Mouse (Mus musculus) gastrocnemius, postnatal 14 days (tissue): ENCODE results near the gene Gm49321. TPM values are rescaled to one million over a fixed set of nuclear protein-coding genes. Genes with fewer than 3 reads are reported as not detected.
A peak's percentile ranks its signal among the peaks of the same experiment; 100 is the strongest.

Source experiments
- DNase-seq: peaks from one replicate; pipeline ENCODE4 v3.0.0; 2021; ENCODE audit warnings: mixed read lengths
- intact Hi-C: fragments of 180-260 bp; cut with DNase I; formaldehyde crosslinking; loops from one replicate; pipeline ENCODE4 v1.15.1; 2025; ENCODE audit warnings: low total_unique reads
- long read RNA-seq, 2 experiments: library from polyadenylated mRNA; stranded (forward); transcript quantifications; one replicate each; pipeline ENCODE4 v2.0.0; 2021
- total RNA-seq, 2 experiments: library from RNA; stranded (reverse); gene quantifications; 2 replicates each; pipeline ENCODE4 v1.2.3; 2021

Gm49321 gene
- 1 to 10 TPM; 1.3 to 2.5 TPM for total RNA-seq
- long read RNA-seq, experiment 1 = 0 reads
- long read RNA-seq, experiment 2 = 0 reads

DNA sequence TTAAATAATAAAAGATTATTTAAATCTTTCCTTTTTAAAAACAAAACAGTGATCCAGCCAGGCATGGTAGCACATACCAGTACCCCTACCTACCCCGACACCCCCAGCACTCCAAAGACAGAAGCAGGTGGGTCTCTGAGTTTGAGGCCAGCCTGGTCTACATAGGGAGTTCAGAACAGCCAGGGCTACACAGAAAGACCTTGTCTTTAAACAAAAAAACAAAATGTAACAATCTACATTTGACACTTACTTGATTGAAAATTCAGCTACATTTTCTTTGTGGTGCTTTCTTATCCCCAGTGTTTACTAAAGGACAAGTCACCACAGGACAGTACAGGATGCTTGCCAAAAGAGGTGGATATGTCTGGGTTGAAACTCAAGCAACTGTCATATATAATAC lies at the start of gene Gm49321:
TSS of gene Gm49321 (plus strand) at position 301 of the 400 bp plus-strand sequence.
- no peak for DNase-seq
- intact Hi-C loops = no loop called here

DNA sequence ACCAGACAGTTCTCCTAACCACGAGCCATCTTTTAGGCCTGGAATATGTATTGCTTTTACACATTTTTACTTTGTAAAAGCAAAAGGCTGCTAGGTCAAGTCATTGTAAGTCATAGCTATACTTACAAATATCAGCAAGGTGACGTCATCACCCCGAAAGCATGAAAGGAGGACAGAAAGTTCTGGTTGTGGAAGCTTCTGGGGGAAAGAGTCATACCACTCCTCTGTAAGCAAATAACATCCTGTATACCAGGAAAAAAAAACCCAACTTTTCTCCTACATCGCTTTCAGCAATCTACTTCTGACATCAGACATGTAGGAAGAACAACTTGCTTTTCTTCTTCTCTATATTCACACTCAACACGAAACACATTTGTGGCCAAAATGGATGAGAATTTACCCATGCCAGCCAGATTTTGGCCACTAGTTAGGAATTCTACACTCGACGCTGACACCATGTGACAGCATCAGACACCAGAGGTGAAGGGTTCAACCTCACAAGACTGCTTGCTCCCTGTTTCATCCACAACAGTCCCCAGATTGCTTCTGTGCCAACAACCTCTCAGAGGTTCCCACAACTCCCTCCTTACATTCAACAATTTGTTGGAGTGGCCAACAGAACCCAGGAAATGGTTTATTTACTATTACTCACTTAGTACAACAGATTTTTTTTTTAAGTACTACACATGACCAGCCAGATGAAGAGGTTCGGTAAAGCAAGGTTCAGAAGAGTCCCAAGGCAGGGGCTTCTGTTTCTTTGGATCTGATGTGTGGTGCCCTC lies 49.3 kb upstream of the Gm49321 start:
- no peak for DNase-seq
- intact Hi-C loops = no loop called here

DNA sequence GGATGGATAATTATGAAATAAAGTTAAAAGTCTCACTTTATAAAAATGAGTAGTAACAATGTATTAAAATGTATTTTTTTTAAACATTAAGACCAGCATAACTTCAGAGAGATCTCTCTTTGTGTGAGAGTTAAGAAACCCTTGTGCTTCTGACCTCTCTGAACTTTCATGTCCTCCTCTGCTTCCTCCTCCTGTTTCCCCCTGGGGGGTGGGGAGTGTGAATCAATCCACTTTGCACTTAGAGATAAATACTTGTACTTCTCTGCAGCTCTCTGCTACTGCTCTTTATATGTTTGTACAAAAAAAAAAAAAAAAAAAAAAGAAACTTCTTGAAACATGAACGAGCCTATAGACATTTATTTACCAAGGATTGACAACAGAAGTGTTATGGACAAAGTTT lies 47.9 kb upstream of the Gm49321 start:
- DNase-seq = no peak
- intact Hi-C loops = no loop called here

DNA sequence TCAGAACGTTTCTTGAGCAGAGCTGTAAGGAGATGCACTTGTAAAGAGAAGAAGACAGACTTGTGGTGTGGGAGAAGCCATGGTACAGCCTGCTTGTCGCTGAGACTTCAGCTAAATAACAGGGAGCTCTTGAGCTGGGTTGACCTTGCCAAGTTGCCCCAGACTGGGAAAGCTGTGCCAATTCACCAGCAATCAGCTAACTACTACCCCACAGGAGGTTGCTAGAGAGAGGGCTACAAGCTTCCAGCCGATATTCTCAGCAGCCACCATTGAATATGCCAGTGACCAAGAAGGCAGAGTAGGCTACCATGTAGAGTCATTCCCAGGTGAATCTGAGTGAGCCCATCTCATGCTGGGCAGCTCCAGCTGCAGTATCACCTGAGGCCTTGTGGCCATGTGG lies 47.4 kb upstream of the Gm49321 start:
- intact Hi-C loops = loop anchor here (10.0 kb wide), 1 partner anchor 175 kb away; no protein-coding TSS in a partner anchor
- no peak for DNase-seq

DNA sequence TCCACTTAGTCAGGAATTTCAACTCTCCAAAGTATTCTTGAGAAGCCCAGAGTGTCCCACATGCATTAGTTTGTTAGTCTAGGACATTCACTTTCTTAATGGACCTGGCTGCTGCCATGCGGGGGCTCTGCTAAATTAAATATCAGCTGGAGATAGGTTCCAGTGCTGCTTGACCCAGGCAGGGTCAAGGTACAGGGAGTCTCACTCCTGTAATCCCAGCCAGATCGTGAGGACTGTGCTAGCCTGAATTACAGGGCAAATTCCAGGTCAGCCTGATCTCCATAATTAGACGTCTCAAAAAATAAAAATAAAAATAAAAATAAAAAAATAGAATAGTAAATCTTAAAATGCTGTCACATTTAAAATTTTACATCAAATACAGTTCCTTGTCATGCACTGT lies 44.8 kb upstream of the Gm49321 start:
- no peak for DNase-seq
- intact Hi-C loops = loop anchor here (10.0 kb wide), 1 partner anchor 178 kb away; no protein-coding TSS in a partner anchor

DNA sequence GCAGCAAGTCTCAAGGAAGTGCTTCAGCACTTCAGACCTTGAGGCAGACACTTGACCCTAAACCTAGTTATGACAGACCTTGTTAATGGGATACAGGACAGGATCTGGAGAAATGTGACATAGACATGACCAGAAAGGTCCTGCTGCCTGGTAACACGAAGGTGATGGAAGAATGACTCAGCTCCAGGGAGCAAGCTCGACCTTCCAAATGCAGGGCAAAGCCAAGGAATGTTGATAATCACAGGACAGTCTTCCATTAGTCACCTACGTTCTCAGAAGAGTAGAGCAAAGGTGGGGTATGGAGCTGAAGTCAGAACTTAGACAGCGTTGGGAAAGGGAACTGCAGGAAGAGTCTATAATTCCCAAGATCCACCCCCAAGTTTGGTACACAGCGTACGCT lies 42.6 kb upstream of the Gm49321 start:
- no peak for DNase-seq
- intact Hi-C loops = loop anchor here (10.0 kb wide), 1 partner anchor 180 kb away; no protein-coding TSS in a partner anchor

DNA sequence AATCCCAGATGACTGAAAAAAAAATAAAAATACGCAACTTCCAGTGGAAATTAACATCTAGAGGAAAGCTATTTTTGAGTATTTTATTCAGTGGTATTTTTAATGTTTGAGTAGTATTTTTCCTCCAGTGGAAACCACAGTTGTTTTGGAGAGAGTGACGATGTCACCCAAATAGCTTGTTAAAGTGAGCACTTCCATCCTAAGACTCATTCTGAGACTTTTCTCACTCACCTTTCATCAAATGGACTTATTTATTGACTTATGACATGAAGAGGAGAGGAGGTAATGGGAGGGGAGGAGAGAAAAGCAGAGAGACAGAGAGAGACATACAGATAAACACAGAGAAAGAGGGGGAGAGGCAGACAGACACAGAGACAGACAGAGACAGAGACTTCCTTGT lies 41.8 kb upstream of the Gm49321 start:
- no peak for DNase-seq
- intact Hi-C loops = loop anchor here (10.0 kb wide), 1 partner anchor 181 kb away; no protein-coding TSS in a partner anchor

DNA sequence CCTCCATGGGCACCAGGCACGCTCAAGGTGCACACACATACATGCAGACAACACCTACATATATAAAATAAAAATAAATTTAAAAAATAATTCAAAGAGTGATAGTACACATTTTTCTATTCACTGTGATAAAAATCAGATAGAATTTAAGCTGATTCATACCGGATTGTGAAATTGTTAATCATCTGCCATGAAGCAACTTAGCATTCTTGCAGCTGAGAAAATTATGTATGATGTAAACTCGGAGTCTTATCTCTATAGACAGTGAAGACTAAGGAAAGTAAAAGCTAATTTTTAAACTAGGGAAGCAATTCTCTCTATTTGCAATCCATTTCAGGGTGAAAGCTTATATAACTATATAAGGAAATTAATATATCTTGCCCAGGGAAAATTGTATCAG lies 41.0 kb upstream of the Gm49321 start:
- intact Hi-C loops = loop anchor here (10.0 kb wide), 1 partner anchor 182 kb away; no protein-coding TSS in a partner anchor
- DNase-seq = no peak

DNA sequence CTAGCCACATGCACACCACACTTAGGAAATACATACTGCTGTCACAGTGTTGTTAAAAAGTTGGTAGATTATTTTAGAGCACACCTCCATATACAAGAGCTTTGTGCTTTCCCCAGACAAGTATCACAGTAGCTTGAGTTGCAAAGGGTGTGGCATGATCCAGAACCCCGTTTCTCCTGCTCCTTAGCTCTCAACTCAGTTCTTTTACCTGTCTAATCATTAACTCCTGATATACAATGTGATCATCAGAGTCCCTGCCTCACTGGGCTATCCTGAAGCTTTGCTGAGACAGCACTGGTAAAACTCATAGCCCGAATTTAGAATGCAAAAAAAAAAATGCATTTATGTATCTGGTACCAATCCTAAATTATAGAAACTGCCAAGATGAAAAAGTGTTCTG lies 39.2 kb upstream of the Gm49321 start:
- no peak for DNase-seq
- intact Hi-C loops = loop anchor here (10.0 kb wide), 1 partner anchor 183 kb away; no protein-coding TSS in a partner anchor

DNA sequence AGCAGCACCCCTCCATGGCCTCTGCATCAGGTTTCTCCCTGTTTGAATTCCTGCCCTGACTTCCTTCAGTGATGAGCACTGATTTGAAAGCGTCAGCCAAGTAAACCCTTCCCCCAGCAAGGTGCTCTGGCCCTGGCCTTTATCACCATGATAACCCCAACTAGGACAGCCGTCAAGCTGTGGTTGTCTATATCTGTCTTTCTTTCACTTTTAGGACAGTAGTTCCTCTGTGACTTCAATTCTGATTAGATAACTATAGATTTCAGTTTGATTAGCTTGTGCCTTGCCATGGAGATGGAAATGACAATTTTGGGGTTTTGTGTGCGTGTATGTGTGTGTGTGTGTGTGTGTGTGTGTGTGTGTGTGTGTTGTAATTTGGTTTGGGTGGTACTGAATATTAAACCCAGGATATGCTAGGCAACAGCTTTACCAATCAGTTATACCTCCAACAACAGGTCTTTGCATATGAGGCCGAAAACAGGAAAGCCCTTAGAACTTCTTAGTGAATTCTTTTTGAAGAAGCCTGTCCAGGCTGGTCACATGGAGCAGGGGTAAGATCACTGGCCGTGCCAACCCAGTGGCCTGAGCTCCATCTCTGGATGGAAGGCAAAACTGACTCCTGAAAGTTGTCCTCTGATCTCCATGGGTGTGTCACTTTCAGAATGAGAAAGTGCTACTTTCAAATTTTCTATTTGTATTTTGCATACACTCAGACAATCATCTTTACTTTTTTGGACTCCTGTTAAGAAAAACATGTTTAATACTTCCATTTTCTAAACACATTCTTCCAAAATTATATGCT lies 33.1 kb upstream of the Gm49321 start:
- DNase-seq = no peak
- intact Hi-C loops = no loop called here

DNA sequence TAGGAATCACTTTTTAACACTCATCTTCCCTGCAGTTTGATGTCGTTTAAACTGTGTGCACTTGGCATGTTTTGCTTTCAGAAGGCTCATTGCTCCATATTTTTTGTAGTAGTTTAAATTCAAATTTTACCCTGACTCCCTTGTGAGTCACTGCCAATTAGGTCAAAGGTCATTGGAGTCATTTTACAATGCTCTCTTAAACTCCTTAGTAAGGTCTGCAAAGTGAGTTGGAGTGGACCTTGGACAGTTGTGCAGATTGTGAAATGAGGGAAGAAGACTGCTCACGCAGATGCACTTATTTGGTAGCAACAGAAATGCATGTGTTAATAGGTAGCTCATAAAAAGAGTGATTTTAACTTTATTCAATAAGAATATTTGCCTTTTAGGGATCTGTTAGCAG lies 32.4 kb upstream of the Gm49321 start:
- intact Hi-C loops = no loop called here
- DNase-seq = no peak

DNA sequence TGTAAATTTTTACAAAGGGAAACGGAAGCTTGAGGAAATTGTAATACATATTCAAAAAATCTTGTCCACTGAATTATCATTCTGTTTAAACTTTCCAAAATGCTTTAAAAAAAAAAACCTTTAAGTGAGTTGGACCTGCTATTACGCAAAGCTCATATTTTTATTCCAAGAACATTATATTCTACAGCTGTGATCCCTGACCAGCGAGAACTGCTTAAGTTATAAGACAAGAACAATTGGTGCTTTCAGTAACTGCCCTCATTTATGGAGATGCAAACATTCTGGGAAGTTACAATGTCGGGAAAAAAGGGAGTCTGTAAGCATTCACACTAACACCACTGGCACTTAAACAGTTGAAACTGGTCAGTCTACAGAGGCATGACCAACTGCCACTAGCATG lies 31.9 kb upstream of the Gm49321 start:
- no peak for DNase-seq
- intact Hi-C loops = no loop called here

DNA sequence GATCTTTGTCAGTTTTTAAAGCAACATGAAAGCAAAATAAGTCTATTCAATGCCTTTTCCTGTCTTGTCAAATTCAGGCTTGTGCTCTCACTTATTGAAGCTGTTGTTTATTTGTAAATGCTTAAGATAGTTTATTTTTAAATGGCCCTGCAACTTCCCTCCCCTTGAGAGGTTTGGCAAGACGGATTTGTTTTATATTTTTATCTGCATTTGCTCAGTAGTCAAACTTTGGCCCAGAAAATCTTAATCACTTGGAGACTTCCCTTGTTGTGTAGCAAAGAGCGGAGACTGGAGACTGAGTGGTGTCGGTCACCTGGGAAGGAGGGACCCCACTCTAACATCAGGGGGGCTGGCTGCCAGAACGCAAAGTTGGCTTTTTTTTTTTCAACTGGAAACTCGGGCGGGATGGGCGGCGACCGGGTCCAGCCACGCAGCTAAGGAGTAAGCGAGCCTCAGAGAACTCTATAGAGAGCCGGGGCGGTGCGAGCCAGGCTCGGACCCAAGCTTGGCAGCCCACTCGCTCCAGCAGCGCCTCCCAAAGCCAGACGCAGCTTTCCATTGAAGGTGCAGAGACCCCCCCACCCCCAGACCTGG lies 30.3 kb upstream of the Gm49321 start:
- intact Hi-C loops = no loop called here
- no peak for DNase-seq

DNA sequence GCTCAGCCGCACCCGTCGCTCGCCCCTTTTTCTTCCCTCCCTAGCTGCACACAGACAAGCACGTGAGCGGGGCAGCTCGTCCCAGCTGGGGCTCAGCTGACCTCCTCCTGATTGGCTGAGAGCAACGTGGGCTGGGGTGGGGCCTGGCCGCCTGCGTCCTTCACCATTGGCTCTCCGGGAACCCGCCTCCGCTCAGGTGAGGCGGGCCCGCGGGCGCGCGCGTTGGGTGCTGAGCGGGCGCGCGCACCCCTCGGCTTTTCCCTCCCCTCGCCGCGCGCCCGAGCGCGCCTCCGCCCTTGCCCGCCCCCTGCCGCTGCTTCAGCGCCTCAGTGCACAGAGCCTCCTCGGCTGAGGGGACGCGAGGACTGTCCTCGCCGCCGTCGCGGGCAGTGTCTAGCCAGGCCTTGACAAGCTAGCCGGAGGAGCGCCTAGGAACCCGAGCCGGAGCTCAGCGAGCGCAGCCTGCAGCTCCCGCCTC lies 29.7 kb upstream of the Gm49321 start:
- intact Hi-C loops = no loop called here

DNA sequence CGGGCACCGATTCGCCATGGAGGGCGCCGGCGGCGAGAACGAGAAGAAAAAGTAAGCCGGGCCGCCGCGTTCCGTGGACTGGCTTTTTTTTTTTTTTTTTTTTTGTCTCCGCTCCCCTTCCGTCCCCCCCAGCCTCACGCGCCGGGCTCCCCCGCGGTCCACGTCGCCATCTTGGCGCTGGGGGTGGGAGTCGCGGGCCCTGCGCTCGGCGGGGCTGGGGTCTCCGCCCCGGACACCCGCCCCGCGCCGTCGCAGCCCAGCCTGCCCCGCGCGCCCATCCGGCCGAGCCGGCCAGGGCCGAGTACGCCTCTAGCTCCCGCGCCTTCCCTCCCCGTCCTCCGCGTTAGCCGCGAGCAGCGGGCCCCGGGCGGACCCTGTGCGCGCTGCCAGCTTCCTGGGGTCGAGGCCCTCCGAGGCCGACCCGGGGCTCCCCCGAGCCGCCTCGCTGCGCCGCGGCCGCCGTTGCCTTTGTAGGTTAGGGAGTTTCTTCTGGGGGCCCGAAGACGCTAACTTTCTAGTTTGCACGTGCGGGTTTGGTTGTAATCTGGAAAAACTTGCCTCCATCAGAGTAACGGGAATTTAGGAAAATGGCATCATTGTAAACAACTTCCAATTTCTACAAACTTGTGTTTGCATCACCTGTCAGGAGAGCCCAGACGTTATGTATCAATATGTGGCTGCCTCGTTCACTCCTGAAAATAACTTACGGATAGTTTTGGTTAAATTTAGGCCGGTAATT lies 29.0 kb upstream of the Gm49321 start:
- intact Hi-C loops = no loop called here
- peak; percentile 69 for DNase-seq

More for the DNA sequence above, 29.7 kb upstream of the Gm49321 start:
- peak; percentile 98 for DNase-seq

DNA sequence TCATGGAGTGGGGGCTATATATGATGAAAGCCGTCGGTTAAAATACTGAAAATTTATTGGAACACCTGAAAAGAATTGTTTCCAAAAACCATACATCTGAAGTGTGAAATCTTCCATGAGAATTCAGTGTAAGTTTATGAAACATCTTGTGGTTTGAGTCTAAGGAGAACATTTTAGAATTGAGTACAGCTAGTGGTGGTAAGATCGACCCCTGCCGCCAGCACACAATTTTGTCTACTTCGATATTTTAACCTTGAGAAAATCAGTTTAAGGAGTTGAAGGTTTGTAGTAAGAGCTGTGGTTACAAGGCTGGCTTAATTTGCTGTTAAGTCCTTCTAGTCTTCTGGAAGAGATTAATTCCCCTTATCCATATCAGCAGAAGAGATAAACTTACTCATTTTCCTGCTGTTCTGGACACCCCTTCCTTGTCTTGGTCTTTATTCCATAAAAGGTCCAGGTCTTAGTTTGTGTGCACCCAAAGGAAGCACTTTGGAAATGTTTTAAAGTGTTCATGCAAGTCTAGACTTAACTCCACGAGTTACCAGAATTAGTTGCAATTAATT lies 28.4 kb upstream of the Gm49321 start:
- DNase-seq = no peak
- intact Hi-C loops = no loop called here

DNA sequence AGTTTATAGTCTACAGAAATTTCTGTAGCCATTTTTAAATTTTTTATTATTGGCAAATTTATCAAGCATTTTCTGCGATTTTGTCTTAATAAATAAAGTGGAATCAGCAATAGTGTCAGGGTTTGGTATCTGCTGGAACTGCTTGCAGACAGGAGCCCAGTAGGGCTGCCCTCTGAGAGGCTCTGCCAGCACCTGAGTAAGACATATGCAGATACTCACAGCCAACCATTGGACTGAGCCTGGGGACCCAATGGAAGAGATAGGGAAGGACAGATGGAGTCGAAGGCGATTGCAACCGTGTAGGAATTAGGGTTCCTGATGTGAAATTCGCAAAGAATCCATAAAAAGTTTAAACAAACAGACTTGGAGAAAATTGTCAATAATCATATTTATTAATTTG lies 19.0 kb upstream of the Gm49321 start:
- intact Hi-C loops = no loop called here

DNA sequence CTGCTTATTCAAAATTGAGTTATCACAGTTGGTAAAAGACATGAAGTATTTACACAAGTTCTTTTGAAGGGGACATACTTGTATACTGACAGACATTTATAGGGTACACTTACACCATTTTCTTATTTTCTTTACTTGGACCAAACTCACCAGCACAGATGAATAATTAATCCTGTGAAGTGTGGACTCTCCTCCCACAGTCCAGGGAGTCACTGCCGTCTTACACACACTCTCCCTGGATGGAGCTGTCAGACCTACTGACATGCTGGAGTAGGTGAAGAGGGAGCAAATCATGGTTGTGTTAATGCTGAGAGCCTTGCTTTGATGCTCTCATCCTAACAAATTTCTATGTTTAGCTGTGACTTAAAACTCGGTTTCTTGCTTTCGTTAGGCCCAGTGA lies 7.2 kb upstream of the Gm49321 start:
- intact Hi-C loops = no loop called here
- no peak for DNase-seq

More for the DNA sequence above, 19.0 kb upstream of the Gm49321 start:
- DNase-seq = no peak

DNA sequence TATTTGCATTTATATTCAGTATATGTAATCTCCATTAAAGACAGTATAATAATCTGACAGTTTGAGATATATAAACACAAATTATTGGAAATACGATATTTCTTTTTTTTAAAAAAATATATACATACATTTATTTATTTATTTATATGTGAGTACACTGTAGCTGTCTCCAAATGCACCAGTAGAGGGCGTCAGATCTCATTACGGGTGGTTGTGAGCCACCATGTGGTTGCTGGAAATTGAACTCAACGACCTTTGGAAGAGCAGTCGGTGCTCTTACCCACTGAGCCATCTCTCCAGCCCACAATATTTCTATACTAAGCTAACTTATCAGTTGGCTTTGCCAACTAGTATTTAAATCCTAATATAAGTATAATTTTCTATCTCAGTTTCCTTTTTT lies 6.2 kb upstream of the Gm49321 start:
- intact Hi-C loops = no loop called here
- DNase-seq = no peak
